Mouse (Mus musculus): ENCODE measurements around the gene Olfr356. TPM values are rescaled to one million over a fixed set of nuclear protein-coding genes. Genes with fewer than 3 reads are reported as not detected.

The Olfr356 gene
- total RNA-seq (2017) = not detected in 3 replicates

DNA sequence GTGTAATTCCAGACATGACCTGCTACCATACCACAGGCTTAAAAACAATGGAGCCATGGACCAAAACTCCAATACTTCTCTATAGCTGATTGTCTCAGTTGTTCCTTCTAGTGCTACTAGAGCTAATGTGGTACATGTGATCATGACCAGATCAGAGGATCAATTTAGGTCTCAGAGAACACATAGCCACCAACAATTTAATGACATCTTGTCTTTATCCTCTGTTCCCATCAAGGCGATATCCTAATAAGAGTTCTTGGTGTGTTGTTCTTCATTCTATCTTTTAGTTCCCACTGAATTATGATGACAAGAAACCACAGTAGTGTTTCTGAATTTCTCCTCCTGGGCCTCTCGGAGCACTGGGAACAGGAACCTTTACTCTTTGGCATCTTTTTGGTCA lies at the start of gene Olfr356:
Gene Olfr356 (plus strand): TSS at position 301 of the 400 bp plus-strand sequence.
- no peak for ATAC-seq (replicated peaks; ENCODE audit: insufficient number of reproducible peaks, low FRiP score, low TSS enrichment, poor library complexity, severe bottlenecking)

DNA sequence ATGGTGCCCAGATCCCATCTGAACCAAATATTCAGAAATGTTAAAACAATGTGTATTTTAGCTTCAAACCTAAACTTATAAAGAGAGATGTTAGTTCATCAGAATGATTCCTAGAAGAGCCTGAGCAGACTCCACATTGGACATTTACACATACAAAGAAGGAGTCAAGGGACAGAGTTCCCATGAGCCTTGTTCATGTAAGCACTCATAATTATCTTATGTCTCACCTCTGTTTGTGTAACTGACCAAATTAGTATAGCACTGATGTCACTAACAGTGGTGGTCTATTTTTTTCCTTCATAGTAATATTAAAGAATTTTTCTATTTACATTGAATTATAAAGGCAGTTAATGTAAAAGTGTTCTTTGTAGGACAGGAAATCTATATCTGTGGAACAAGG lies 44.1 kb upstream of the Olfr356 start, which contains the start of gene Olfr353:
Gene Olfr353 (minus strand): TSS at position 101 of the 400 bp plus-strand sequence.
- no peak for ATAC-seq (replicated peaks; ENCODE audit: insufficient number of reproducible peaks, low FRiP score, low TSS enrichment, poor library complexity, severe bottlenecking)

GRCm38 (mm10) chr2:36897114-36897513 lies 39.8 kb upstream of the Olfr356 start:
- ATAC-seq (replicated peaks; ENCODE audit: insufficient number of reproducible peaks, low FRiP score, low TSS enrichment, poor library complexity, severe bottlenecking) = no peak

GRCm38 (mm10) chr2:36905380-36905779 lies 31.5 kb upstream of the Olfr356 start, which contains the start of gene Olfr354:
TSS of gene Olfr354 (plus strand) at chr2:36905680.
- ATAC-seq (replicated peaks; ENCODE audit: insufficient number of reproducible peaks, low FRiP score, low TSS enrichment, poor library complexity, severe bottlenecking) = no peak

- no peak for ATAC-seq (replicated peaks; ENCODE audit: insufficient number of reproducible peaks, low FRiP score, low TSS enrichment, poor library complexity, severe bottlenecking)
Measured at GRCm38 (mm10) chr2:36928797-36929196, 8.1 kb upstream of the Olfr356 start, which contains the start of gene Olfr355. TSS of gene Olfr355 (minus strand) at chr2:36928897.

Other genes with a start within 250 kb of the Olfr356 start
- gene Olfr347, start 205.2 kb upstream of the Olfr356 start, total RNA-seq (2017) = not detected in 3 replicates
- not detected in 3 replicates for gene Olfr348, start 152.8 kb upstream of the Olfr356 start, total RNA-seq (2017)
- gene Olfr50, start 146.6 kb upstream of the Olfr356 start, total RNA-seq (2017) = not detected in 3 replicates
- gene Olfr3, start 120.1 kb upstream of the Olfr356 start, total RNA-seq (2017) = 1.7 TPM in 1 of 3 replicates, not detected in the others
- not detected in 3 replicates for gene Olfr350, start 90.8 kb upstream of the Olfr356 start, total RNA-seq (2017)
- gene Olfr351, start 74.5 kb upstream of the Olfr356 start, total RNA-seq (2017) = not detected in 3 replicates
- not detected in 3 replicates for gene Olfr352, start 68.7 kb upstream of the Olfr356 start, total RNA-seq (2017)
- not detected in 3 replicates for gene Olfr353, start 44.2 kb upstream of the Olfr356 start, total RNA-seq (2017)
- not detected in 3 replicates for gene Olfr354, start 31.4 kb upstream of the Olfr356 start, total RNA-seq (2017)
- gene Olfr355, start 8.2 kb upstream of the Olfr356 start, total RNA-seq (2017) = not detected in 3 replicates
- not detected in 3 replicates for gene Olfr357, start 56.7 kb downstream of the Olfr356 start, total RNA-seq (2017)
- gene Olfr358, start 72.2 kb downstream of the Olfr356 start, total RNA-seq (2017) = not detected in 3 replicates
- not detected in 3 replicates for gene Olfr360, start 128.6 kb downstream of the Olfr356 start, total RNA-seq (2017)
- not detected in 3 replicates for gene Olfr361, start 152.2 kb downstream of the Olfr356 start, total RNA-seq (2017)
- not detected in 3 replicates for gene Olfr362, start 180.8 kb downstream of the Olfr356 start, total RNA-seq (2017)
- gene Olfr364-ps1, start 202.2 kb downstream of the Olfr356 start, total RNA-seq (2017) = not detected in 3 replicates

All from monocyte, adult 5-6 weeks (primary cell).